Mouse (Mus musculus): ENCODE measurements at regions not wholly inside any gene's neighbourhood (a gene's known extent, or its start where the extent isn't known, plus 50 kb on each side); places are given as distances from the start of the nearest gene placed in this dataset.

DNA sequence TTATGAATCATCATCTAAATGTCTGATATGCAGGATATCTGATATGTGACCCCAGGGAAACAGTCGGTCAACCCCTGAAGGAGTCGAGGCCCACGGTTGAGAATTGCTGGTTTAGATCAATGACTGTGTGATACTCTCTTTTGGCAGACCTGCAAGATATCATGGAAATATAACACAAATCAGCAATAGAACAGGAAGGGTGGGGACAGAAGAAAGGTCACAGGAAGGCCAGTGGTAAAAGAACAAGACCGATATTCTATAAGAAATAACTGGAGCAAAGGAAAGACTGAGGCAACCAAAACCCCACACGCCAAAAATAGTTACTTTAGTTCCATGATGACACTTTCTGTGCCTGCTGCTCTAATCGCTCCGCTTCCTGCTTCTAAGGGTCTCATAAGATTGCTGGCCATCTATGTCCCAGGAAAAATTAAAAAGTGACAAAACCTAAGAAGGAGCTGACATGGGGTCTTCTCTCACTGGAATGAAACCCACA is 103.2 kb downstream of the Nfkbiz start:
- H3K36me3 ChIP-seq (ENCODE audit: control insufficient read depth, insufficient read depth, low read length), result no peaks in the 10 kb centered on the region
- no peak overlapping the region for H3K4me3 ChIP-seq (ENCODE audit: control insufficient read depth, insufficient read depth, low read length)
- 97% methylated on average over 7 of the region's 7 CpGs for WGBS
- TF ChIP-seq POLR2A (IDR thresholded peaks at IDR 0.05; ENCODE audit: control insufficient read depth, extremely low read depth, insufficient read depth, low read length, poor library complexity), result no peak
- TF ChIP-seq CTCF (IDR thresholded peaks at IDR 0.05; ENCODE audit: borderline replicate concordance, control insufficient read depth, extremely low read depth, insufficient read depth, low read length, poor library complexity), result no peak
- no peak overlapping the region for H3K27ac ChIP-seq (ENCODE audit: control insufficient read depth, insufficient read depth, low read length)
- no peaks in the 10 kb centered on the region for H3K4me1 ChIP-seq (replicated peaks; ENCODE audit: control insufficient read depth, insufficient read depth, low read length)
- no peaks in the 10 kb centered on the region for H3K27me3 ChIP-seq (ENCODE audit: control insufficient read depth, insufficient read depth, low read length)
- DNase-seq, result no peak

DNA sequence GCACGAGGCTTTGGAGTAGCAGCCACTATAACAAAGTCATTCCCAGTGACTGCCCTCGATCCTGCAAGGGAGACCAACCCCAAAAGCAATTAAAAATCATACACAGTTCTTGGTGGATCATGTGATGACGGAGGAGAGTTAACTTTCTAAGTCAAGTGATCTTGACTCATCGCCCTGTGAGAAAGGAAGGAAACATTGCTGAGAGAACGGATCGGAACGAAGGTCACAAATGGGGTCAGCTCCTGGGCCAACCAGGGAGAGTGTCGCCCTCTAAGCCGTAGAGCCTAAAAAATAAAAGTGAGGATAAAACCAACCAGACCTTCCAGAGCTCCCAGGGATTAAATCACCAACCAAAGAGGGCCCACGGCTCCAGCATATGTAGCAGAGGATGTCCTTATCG is 104.4 kb downstream of the Nfkbiz start:
- Histone ChIP-seq H3K27me3 (ENCODE audit: control insufficient read depth, insufficient read depth, low read length) (no peaks in the 10 kb centered on the region), H3K27ac (ENCODE audit: control insufficient read depth, insufficient read depth, low read length) (no peak overlapping the region), H3K4me1 (replicated peaks; ENCODE audit: control insufficient read depth, insufficient read depth, low read length) (no peaks in the 10 kb centered on the region), H3K36me3 (ENCODE audit: control insufficient read depth, insufficient read depth, low read length) (no peaks in the 10 kb centered on the region), H3K4me3 (ENCODE audit: control insufficient read depth, insufficient read depth, low read length) (no peak overlapping the region)
- WGBS, result 93% methylated on average over 11 of the region's 11 CpGs
- no peak for DNase-seq
- no peak for TF ChIP-seq CTCF (IDR thresholded peaks at IDR 0.05; ENCODE audit: borderline replicate concordance, control insufficient read depth, extremely low read depth, insufficient read depth, low read length, poor library complexity)
- no peak for TF ChIP-seq POLR2A (IDR thresholded peaks at IDR 0.05; ENCODE audit: control insufficient read depth, extremely low read depth, insufficient read depth, low read length, poor library complexity)

DNA sequence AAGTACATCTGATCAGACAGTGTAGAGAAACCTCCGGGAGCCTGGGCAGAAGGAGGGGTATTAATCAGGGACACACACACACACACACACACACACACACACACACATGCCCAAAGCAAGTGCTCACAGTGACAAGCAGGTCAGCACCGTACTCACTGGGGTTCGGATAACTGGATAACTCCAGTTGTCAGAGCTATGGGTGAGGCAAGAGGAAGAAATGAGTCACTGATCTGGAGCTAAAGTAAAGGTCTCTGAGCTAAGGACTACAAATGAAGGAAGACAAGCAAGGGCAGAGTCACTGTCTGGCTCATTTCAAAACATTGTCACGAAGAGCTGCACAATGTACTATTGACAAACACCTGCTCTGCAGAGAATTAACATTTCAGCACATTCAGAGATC is 104.9 kb downstream of the Nfkbiz start:
- Histone ChIP-seq H3K4me3 (ENCODE audit: control insufficient read depth, insufficient read depth, low read length) (no peak overlapping the region), H3K4me1 (replicated peaks; ENCODE audit: control insufficient read depth, insufficient read depth, low read length) (no peaks in the 10 kb centered on the region), H3K27me3 (ENCODE audit: control insufficient read depth, insufficient read depth, low read length) (no peaks in the 10 kb centered on the region), H3K27ac (ENCODE audit: control insufficient read depth, insufficient read depth, low read length) (no peak overlapping the region), H3K36me3 (ENCODE audit: control insufficient read depth, insufficient read depth, low read length) (no peaks in the 10 kb centered on the region)
- no peak for DNase-seq
- TF ChIP-seq POLR2A (IDR thresholded peaks at IDR 0.05; ENCODE audit: control insufficient read depth, extremely low read depth, insufficient read depth, low read length, poor library complexity) (no peak), CTCF (IDR thresholded peaks at IDR 0.05; ENCODE audit: borderline replicate concordance, control insufficient read depth, extremely low read depth, insufficient read depth, low read length, poor library complexity) (no peak)
- 90% methylated on average over 4 of the region's 4 CpGs for WGBS

DNA sequence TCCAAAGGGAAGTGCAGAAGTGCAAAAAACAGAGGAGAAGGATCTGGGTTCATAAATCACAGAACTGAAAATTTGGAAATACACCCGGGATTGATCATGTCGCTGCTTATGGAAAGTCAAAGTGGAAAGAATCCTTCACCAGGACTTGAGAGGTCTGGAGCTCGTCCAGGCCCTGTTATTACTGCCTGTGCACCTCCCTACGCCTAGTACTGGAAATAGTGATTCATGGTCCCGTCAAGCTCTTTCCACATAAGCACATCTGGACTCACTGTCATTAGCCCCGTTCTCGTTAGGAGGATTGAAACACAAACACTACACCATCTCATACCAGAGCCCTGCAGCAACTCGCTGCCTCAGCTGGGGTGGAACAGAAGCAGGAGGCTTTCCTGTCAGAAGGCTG is 107.7 kb downstream of the Nfkbiz start:
- Histone ChIP-seq H3K4me1 (replicated peaks; ENCODE audit: control insufficient read depth, insufficient read depth, low read length) (no peaks in the 10 kb centered on the region), H3K27me3 (ENCODE audit: control insufficient read depth, insufficient read depth, low read length) (no peaks in the 10 kb centered on the region), H3K36me3 (ENCODE audit: control insufficient read depth, insufficient read depth, low read length) (no peaks in the 10 kb centered on the region), H3K27ac (ENCODE audit: control insufficient read depth, insufficient read depth, low read length) (no peak overlapping the region), H3K4me3 (ENCODE audit: control insufficient read depth, insufficient read depth, low read length) (no peak overlapping the region)
- WGBS, result 91% methylated on average over 8 of the region's 8 CpGs
- TF ChIP-seq POLR2A (IDR thresholded peaks at IDR 0.05; ENCODE audit: control insufficient read depth, extremely low read depth, insufficient read depth, low read length, poor library complexity) (no peak), CTCF (IDR thresholded peaks at IDR 0.05; ENCODE audit: borderline replicate concordance, control insufficient read depth, extremely low read depth, insufficient read depth, low read length, poor library complexity) (no peak)
- no peak for DNase-seq

DNA sequence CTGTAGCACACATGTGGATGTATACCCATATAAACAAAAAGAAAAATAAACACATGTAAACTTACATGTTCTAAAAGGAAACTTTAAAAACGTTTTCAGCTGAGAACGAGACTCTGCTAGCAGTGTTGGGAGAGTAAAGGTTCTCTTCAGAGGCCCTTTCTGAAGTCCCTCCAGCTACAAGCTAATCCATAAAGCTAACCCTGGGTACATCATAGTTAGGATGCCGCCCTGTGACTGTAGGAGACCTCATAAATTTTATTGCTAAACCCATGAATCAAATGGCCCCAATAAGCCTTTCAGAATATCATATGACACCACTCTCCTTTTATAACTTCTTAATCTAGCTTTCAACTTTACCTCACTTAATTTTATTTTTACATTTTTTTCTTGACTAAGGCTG is 112.2 kb downstream of the Nfkbiz start:
- Histone ChIP-seq H3K27me3 (ENCODE audit: control insufficient read depth, insufficient read depth, low read length) (no peaks in the 10 kb centered on the region), H3K4me1 (replicated peaks; ENCODE audit: control insufficient read depth, insufficient read depth, low read length) (no peaks in the 10 kb centered on the region), H3K4me3 (ENCODE audit: control insufficient read depth, insufficient read depth, low read length) (no peak overlapping the region), H3K27ac (ENCODE audit: control insufficient read depth, insufficient read depth, low read length) (no peak overlapping the region), H3K36me3 (ENCODE audit: control insufficient read depth, insufficient read depth, low read length) (no peaks in the 10 kb centered on the region)
- DNase-seq, result no peak
- WGBS, result 84% methylated on average over 3 of the region's 3 CpGs
- TF ChIP-seq POLR2A (IDR thresholded peaks at IDR 0.05; ENCODE audit: control insufficient read depth, extremely low read depth, insufficient read depth, low read length, poor library complexity) (no peak), CTCF (IDR thresholded peaks at IDR 0.05; ENCODE audit: borderline replicate concordance, control insufficient read depth, extremely low read depth, insufficient read depth, low read length, poor library complexity) (no peak)

DNA sequence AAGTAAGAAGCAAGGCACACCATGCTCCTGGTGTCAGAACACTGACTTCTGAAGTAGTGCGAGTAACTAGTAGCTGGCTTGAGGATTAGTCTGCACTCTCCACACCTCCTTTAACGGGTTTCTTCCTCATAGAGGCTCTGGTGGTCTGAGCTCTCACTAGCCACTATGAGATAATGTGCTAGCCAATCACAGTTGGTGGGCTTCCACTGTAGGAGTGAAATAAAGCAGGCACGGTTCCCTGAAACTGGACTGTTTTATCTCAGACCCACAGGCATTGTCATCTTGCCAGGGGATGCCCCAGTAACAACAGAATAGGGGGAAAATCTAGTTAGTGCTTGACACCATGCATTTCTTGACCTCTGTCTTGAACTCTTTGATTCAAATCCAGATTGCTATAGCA is 118.3 kb downstream of the Nfkbiz start:
- no peak overlapping the region for H3K4me3 ChIP-seq (ENCODE audit: control insufficient read depth, insufficient read depth, low read length)
- TF ChIP-seq POLR2A (IDR thresholded peaks at IDR 0.05; ENCODE audit: control insufficient read depth, extremely low read depth, insufficient read depth, low read length, poor library complexity), result no peak
- no peak for TF ChIP-seq CTCF (IDR thresholded peaks at IDR 0.05; ENCODE audit: borderline replicate concordance, control insufficient read depth, extremely low read depth, insufficient read depth, low read length, poor library complexity)
- H3K27me3 ChIP-seq (ENCODE audit: control insufficient read depth, insufficient read depth, low read length), result no peaks in the 10 kb centered on the region
- 80% methylated on average over 3 of the region's 3 CpGs for WGBS
- DNase-seq, result no peak
- H3K4me1 ChIP-seq (replicated peaks; ENCODE audit: control insufficient read depth, insufficient read depth, low read length), result no peaks in the 10 kb centered on the region
- H3K27ac ChIP-seq (ENCODE audit: control insufficient read depth, insufficient read depth, low read length), result no peak overlapping the region
- H3K36me3 ChIP-seq (ENCODE audit: control insufficient read depth, insufficient read depth, low read length), result no peaks in the 10 kb centered on the region

DNA sequence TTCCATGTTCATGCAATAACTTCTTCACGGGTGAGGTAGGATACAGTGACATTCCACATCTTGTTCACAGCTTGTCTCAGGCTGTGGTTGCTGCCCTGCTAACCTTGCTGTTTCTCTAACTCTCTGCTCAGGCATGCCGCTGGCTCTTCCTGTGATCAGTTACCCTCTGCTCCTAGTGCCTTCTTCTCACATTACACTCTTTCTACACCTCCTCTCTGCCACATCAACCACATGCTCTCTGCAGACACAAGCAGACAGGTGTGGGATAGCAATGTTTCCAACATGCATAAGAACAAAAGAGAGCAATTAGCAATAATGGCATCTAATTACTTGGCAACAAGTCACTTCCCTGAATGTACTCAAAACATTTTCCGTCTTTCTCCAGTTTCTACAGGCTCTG is 128.7 kb downstream of the Nfkbiz start:
- Histone ChIP-seq H3K4me3 (ENCODE audit: control insufficient read depth, insufficient read depth, low read length) (no peak overlapping the region), H3K4me1 (replicated peaks; ENCODE audit: control insufficient read depth, insufficient read depth, low read length) (no peaks in the 10 kb centered on the region), H3K36me3 (ENCODE audit: control insufficient read depth, insufficient read depth, low read length) (no peaks in the 10 kb centered on the region), H3K27me3 (ENCODE audit: control insufficient read depth, insufficient read depth, low read length) (no peaks in the 10 kb centered on the region), H3K27ac (ENCODE audit: control insufficient read depth, insufficient read depth, low read length) (no peak overlapping the region)
- 78% methylated on average over 3 of the region's 3 CpGs for WGBS
- DNase-seq, result no peak
- TF ChIP-seq CTCF (IDR thresholded peaks at IDR 0.05; ENCODE audit: borderline replicate concordance, control insufficient read depth, extremely low read depth, insufficient read depth, low read length, poor library complexity) (no peak), POLR2A (IDR thresholded peaks at IDR 0.05; ENCODE audit: control insufficient read depth, extremely low read depth, insufficient read depth, low read length, poor library complexity) (no peak)
